Mouse (Mus musculus): ENCODE measurements around the gene Ehd3. TPM values are rescaled to one million over a fixed set of nuclear protein-coding genes. Genes with fewer than 3 reads are reported as not detected.

Ehd3 gene
- not detected in 2 replicates for total RNA-seq (2014; fragmentation: Nextera tagmentation)
- 0.05 TPM in 1 of 2 replicates, not detected in the other for total RNA-seq (2017)
- polyA plus RNA-seq (2012): 0.01 TPM in 1 of 2 replicates, not detected in the other

- no peaks in the 10 kb centered on the region for H3K27me3 ChIP-seq (ENCODE audit: insufficient read depth, low read length)
- no peak within 1 kb of the TSS for H3K4me3 ChIP-seq (ENCODE audit: low read depth, low read length)
- no peaks in the 10 kb centered on the region for H3K4me1 ChIP-seq (ENCODE audit: insufficient read depth, low read depth, low read length)
- ATAC-seq (ENCODE audit: extremely low read depth, insufficient number of reproducible peaks, low FRiP score, poor library complexity, severe bottlenecking): no peak
- TF ChIP-seq POLR2AphosphoS5 (IDR thresholded peaks at IDR 0.05; ENCODE audit: insufficient replicate concordance, low read depth, low read length): no peak
- TF ChIP-seq GATA2 (IDR thresholded peaks at IDR 0.05; ENCODE audit: borderline replicate concordance, low read depth, low read length): no peak
- TF ChIP-seq GATA1 (IDR thresholded peaks at IDR 0.05; ENCODE audit: borderline replicate concordance, low read length): no peak
- no peak for TF ChIP-seq CTCF (IDR thresholded peaks at IDR 0.05; ENCODE audit: low read depth, low read length)
- no peak for TF ChIP-seq TAL1 (conservative IDR thresholded peaks at IDR 0.05; ENCODE audit: low read depth, low read length)
- no peak for DNase-seq (ENCODE audit: low spot score)
- H3K9me3 ChIP-seq (replicated peaks): peaks cover 61% of the 10 kb centered on the region
- no peaks in the 10 kb centered on the region for H3K36me3 ChIP-seq (replicated peaks)
These were observed at the start of gene Ehd3 for GRCm38 (mm10) chr17:73803521-73804184. Gene Ehd3, plus strand, starts transcription at chr17:73804134.

DNA sequence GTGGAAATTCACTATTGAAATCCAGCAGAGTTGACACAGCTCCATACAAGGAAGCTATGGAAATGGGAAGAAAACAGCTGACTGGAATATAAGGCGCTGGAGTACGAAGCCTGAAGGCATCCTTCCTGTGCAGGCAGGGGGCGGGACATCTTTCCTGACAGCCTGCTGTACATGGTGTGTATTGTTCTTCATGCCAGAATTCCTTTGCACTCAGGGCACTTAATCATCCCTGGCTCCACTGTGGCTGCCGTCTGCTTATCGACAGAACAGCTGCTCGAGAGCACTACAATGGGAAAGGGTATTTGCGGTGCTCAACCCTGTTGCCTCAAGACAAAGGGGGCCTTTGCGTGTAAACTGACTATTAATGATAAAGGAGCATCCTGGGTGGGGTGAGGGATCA lies 33.0 kb upstream of the Ehd3 start:
- H3K36me3 ChIP-seq (replicated peaks): no peaks in the 10 kb centered on the region
- DNase-seq (ENCODE audit: low spot score): no peak
- H3K4me3 ChIP-seq (ENCODE audit: low read depth, low read length): no peak overlapping the region
- H3K4me1 ChIP-seq (ENCODE audit: insufficient read depth, low read depth, low read length): no peaks in the 10 kb centered on the region
- no peaks in the 10 kb centered on the region for H3K27me3 ChIP-seq (ENCODE audit: insufficient read depth, low read length)
- no peak for ATAC-seq (ENCODE audit: extremely low read depth, insufficient number of reproducible peaks, low FRiP score, poor library complexity, severe bottlenecking)
- H3K9me3 ChIP-seq (replicated peaks): peaks cover 26% of the 10 kb centered on the region
- TF ChIP-seq POLR2AphosphoS5 (IDR thresholded peaks at IDR 0.05; ENCODE audit: insufficient replicate concordance, low read depth, low read length): no peak
- TF ChIP-seq GATA1 (IDR thresholded peaks at IDR 0.05; ENCODE audit: borderline replicate concordance, low read length): no peak
- no peak for TF ChIP-seq TAL1 (conservative IDR thresholded peaks at IDR 0.05; ENCODE audit: low read depth, low read length)
- TF ChIP-seq CTCF (IDR thresholded peaks at IDR 0.05; ENCODE audit: low read depth, low read length): no peak
- TF ChIP-seq GATA2 (IDR thresholded peaks at IDR 0.05; ENCODE audit: borderline replicate concordance, low read depth, low read length): no peak

GRCm38 (mm10) chr17:73786642-73787311 lies 17.2 kb upstream of the Ehd3 start:
- no peak for DNase-seq (ENCODE audit: low spot score)
- ATAC-seq (ENCODE audit: extremely low read depth, insufficient number of reproducible peaks, low FRiP score, poor library complexity, severe bottlenecking): no peak
- peaks cover 39% of the 10 kb centered on the region for H3K9me3 ChIP-seq (replicated peaks)
- no peaks in the 10 kb centered on the region for H3K36me3 ChIP-seq (replicated peaks)
- TF ChIP-seq GATA1 (IDR thresholded peaks at IDR 0.05; ENCODE audit: borderline replicate concordance, low read length): no peak
- no peak for TF ChIP-seq GATA2 (IDR thresholded peaks at IDR 0.05; ENCODE audit: borderline replicate concordance, low read depth, low read length)
- no peak for TF ChIP-seq POLR2AphosphoS5 (IDR thresholded peaks at IDR 0.05; ENCODE audit: insufficient replicate concordance, low read depth, low read length)
- TF ChIP-seq TAL1 (conservative IDR thresholded peaks at IDR 0.05; ENCODE audit: low read depth, low read length): no peak
- no peak for TF ChIP-seq CTCF (IDR thresholded peaks at IDR 0.05; ENCODE audit: low read depth, low read length)
- no peaks in the 10 kb centered on the region for H3K27me3 ChIP-seq (ENCODE audit: insufficient read depth, low read length)
- H3K4me3 ChIP-seq (ENCODE audit: low read depth, low read length): no peak overlapping the region
- H3K4me1 ChIP-seq (ENCODE audit: insufficient read depth, low read depth, low read length): no peaks in the 10 kb centered on the region

GRCm38 (mm10) chr17:73790284-73791020 lies 13.5 kb upstream of the Ehd3 start:
- DNase-seq (ENCODE audit: low spot score) (no peak), ATAC-seq (ENCODE audit: extremely low read depth, insufficient number of reproducible peaks, low FRiP score, poor library complexity, severe bottlenecking) (no peak)
- no peaks in the 10 kb centered on the region for H3K36me3 ChIP-seq (replicated peaks)
- no peaks in the 10 kb centered on the region for H3K27me3 ChIP-seq (ENCODE audit: insufficient read depth, low read length)
- no peaks in the 10 kb centered on the region for H3K4me1 ChIP-seq (ENCODE audit: insufficient read depth, low read depth, low read length)
- TF ChIP-seq TAL1 (conservative IDR thresholded peaks at IDR 0.05; ENCODE audit: low read depth, low read length): no peak
- peaks cover 31% of the 10 kb centered on the region for H3K9me3 ChIP-seq (replicated peaks)
- no peak overlapping the region for H3K4me3 ChIP-seq (ENCODE audit: low read depth, low read length)

- TF ChIP-seq TAL1 (conservative IDR thresholded peaks at IDR 0.05; ENCODE audit: low read depth, low read length): no peak
- ATAC-seq (ENCODE audit: extremely low read depth, insufficient number of reproducible peaks, low FRiP score, poor library complexity, severe bottlenecking) (no peak), DNase-seq (ENCODE audit: low spot score) (no peak)
- H3K9me3 ChIP-seq (replicated peaks): peaks cover 31% of the 10 kb centered on the region
- H3K27me3 ChIP-seq (ENCODE audit: insufficient read depth, low read length): no peaks in the 10 kb centered on the region
- H3K4me1 ChIP-seq (ENCODE audit: insufficient read depth, low read depth, low read length): no peaks in the 10 kb centered on the region
- no peak overlapping the region for H3K4me3 ChIP-seq (ENCODE audit: low read depth, low read length)
- H3K36me3 ChIP-seq (replicated peaks): no peaks in the 10 kb centered on the region
These were observed 7.1 kb upstream of the Ehd3 start for GRCm38 (mm10) chr17:73796789-73797188.

DNA sequence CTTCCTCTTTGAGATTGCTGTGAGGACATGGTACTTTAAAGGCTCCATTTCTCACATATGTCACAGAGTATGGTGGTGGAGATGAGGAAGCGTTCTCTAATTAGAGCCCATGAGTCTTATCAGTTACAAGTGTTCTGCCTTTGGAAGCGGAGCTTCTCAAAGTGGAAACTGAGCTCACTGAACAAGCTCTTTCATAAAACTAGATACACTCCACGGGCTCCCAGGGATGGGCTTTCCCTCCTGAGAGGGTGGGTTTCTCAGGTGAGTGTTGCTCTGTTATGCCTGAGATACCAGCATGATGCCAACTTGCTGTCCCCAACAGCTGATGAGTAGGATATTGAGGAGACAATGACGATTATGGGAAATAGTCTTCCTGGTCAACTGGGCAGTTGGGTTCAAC lies 6.2 kb upstream of the Ehd3 start:
- Histone ChIP-seq H3K4me1 (ENCODE audit: insufficient read depth, low read depth, low read length) (no peaks in the 10 kb centered on the region), H3K4me3 (ENCODE audit: low read depth, low read length) (no peak overlapping the region), H3K36me3 (replicated peaks) (no peaks in the 10 kb centered on the region), H3K9me3 (replicated peaks) (peaks cover 37% of the 10 kb centered on the region), H3K27me3 (ENCODE audit: insufficient read depth, low read length) (no peaks in the 10 kb centered on the region)
- TF ChIP-seq GATA1 (IDR thresholded peaks at IDR 0.05; ENCODE audit: borderline replicate concordance, low read length) (no peak), POLR2AphosphoS5 (IDR thresholded peaks at IDR 0.05; ENCODE audit: insufficient replicate concordance, low read depth, low read length) (no peak)
- DNase-seq (ENCODE audit: low spot score) (no peak), ATAC-seq (ENCODE audit: extremely low read depth, insufficient number of reproducible peaks, low FRiP score, poor library complexity, severe bottlenecking) (no peak)

Data from G1E (cell line).